Mouse (Mus musculus): ENCODE results near the gene Lpgat1. TPM values are rescaled to one million over a fixed set of nuclear protein-coding genes. Genes with fewer than 3 reads are reported as not detected.

Gene Lpgat1
- 54.8 TPM for polyA plus RNA-seq (2014; fragmentation: Illumina TruSeq; extraction: RNeasy Lipid Tissue Mini Kit (QIAGEN cat#74804); ENCODE audit: low read depth, low replicate concordance)

GRCm38 (mm10) chr1:191717601-191718498 lies at the start of gene Lpgat1:
TSS of gene Lpgat1 (plus strand) at chr1:191717834.

GRCm38 (mm10) chr1:191821326-191822091 lies 103.9 kb downstream of the Lpgat1 start, which contains the start of gene Nek2:
TSS of gene Nek2 (plus strand) at chr1:191821444.

Other genes starting within 250 kb of the Lpgat1 start
- 0.16 TPM for gene Dtl, start 142.3 kb upstream of the Lpgat1 start, polyA plus RNA-seq (2014; fragmentation: Illumina TruSeq; extraction: RNeasy Lipid Tissue Mini Kit (QIAGEN cat#74804); ENCODE audit: low read depth, low replicate concordance)
- 15.6 TPM for gene Ints7, start 142.2 kb upstream of the Lpgat1 start, polyA plus RNA-seq (2014; fragmentation: Illumina TruSeq; extraction: RNeasy Lipid Tissue Mini Kit (QIAGEN cat#74804); ENCODE audit: low read depth, low replicate concordance)
- gene Nek2, start 103.6 kb downstream of the Lpgat1 start, polyA plus RNA-seq (2014; fragmentation: Illumina TruSeq; extraction: RNeasy Lipid Tissue Mini Kit (QIAGEN cat#74804); ENCODE audit: low read depth, low replicate concordance): not detected
- gene Slc30a1, start 188.9 kb downstream of the Lpgat1 start, polyA plus RNA-seq (2014; fragmentation: Illumina TruSeq; extraction: RNeasy Lipid Tissue Mini Kit (QIAGEN cat#74804); ENCODE audit: low read depth, low replicate concordance): 8.0 TPM

Measured in heart, adult 10 weeks (tissue).